Mouse (Mus musculus): ENCODE results near the gene Hacd1. TPM values are rescaled to one million over a fixed set of nuclear protein-coding genes. Genes with fewer than 3 reads are reported as not detected.

The Hacd1 gene
- polyA plus RNA-seq, 1 experiment from 2014 or later: 68.3 TPM

GRCm38 (mm10) chr2:13932253-13932652 is 123.7 kb downstream of the Hacd1 start:
- H3K4me2 ChIP-seq (ENCODE audit: low read depth, low read length): no peak overlapping the region
- H3K27ac ChIP-seq (ENCODE audit: low read depth): no peak overlapping the region
- DNase-seq: no peak
- no peaks in the 10 kb centered on the region for H3K4me1 ChIP-seq (ENCODE audit: insufficient read depth)
- no peaks in the 10 kb centered on the region for H3K27me3 ChIP-seq (ENCODE audit: insufficient read depth, low read length)
- ATAC-seq: no peak
- no peak overlapping the region for H3K9ac ChIP-seq (replicated peaks)
- H3K9me3 ChIP-seq (ENCODE audit: low read length): no peaks in the 10 kb centered on the region
- no peak overlapping the region for H3K4me3 ChIP-seq (ENCODE audit: low read depth, low read length)
- no peaks in the 10 kb centered on the region for H3K36me3 ChIP-seq (replicated peaks; ENCODE audit: insufficient read depth, low read length)
- no peak for TF ChIP-seq EP300 (IDR thresholded peaks at IDR 0.05; ENCODE audit: low read depth)
- TF ChIP-seq CTCF (IDR thresholded peaks at IDR 0.05; ENCODE audit: low read depth): no peak

- no peak overlapping the region for H3K4me3 ChIP-seq (ENCODE audit: low read depth, low read length)
- no peaks in the 10 kb centered on the region for H3K9me3 ChIP-seq (ENCODE audit: low read length)
- ATAC-seq (no peak), DNase-seq (no peak)
- TF ChIP-seq CTCF (IDR thresholded peaks at IDR 0.05; ENCODE audit: low read depth): no peak
- no peak for TF ChIP-seq EP300 (IDR thresholded peaks at IDR 0.05; ENCODE audit: low read depth)
- H3K27ac ChIP-seq (ENCODE audit: low read depth): no peak overlapping the region
- no peak overlapping the region for H3K4me2 ChIP-seq (ENCODE audit: low read depth, low read length)
- whole genome bisulfite sequencing (ENCODE audit: insufficient replicate concordance): 80% methylated on average over 1 of the region's 1 CpGs
- no peaks in the 10 kb centered on the region for H3K4me1 ChIP-seq (ENCODE audit: insufficient read depth)
- no peaks in the 10 kb centered on the region for H3K36me3 ChIP-seq (replicated peaks; ENCODE audit: insufficient read depth, low read length)
- H3K9ac ChIP-seq (replicated peaks): no peak overlapping the region
- H3K27me3 ChIP-seq (ENCODE audit: insufficient read depth, low read length): no peaks in the 10 kb centered on the region
These were observed 125.2 kb downstream of the Hacd1 start for GRCm38 (mm10) chr2:13930724-13931123.

GRCm38 (mm10) chr2:13888568-13888967 is 167.4 kb downstream of the Hacd1 start:
- no peak overlapping the region for H3K4me2 ChIP-seq (ENCODE audit: low read depth, low read length)
- no peaks in the 10 kb centered on the region for H3K27me3 ChIP-seq (ENCODE audit: insufficient read depth, low read length)
- H3K9me3 ChIP-seq (ENCODE audit: low read length): no peaks in the 10 kb centered on the region
- no peak overlapping the region for H3K27ac ChIP-seq (ENCODE audit: low read depth)
- H3K36me3 ChIP-seq (replicated peaks; ENCODE audit: insufficient read depth, low read length): no peaks in the 10 kb centered on the region
- DNase-seq (no peak), ATAC-seq (no peak)
- no peak overlapping the region for H3K9ac ChIP-seq (replicated peaks)
- H3K4me3 ChIP-seq (ENCODE audit: low read depth, low read length): no peak overlapping the region
- no peaks in the 10 kb centered on the region for H3K4me1 ChIP-seq (ENCODE audit: insufficient read depth)
- TF ChIP-seq EP300 (IDR thresholded peaks at IDR 0.05; ENCODE audit: low read depth) (no peak), CTCF (IDR thresholded peaks at IDR 0.05; ENCODE audit: low read depth) (no peak)

- no peak overlapping the region for H3K4me2 ChIP-seq (ENCODE audit: low read depth, low read length)
- DNase-seq (no peak), ATAC-seq (no peak)
- no peak overlapping the region for H3K4me3 ChIP-seq (ENCODE audit: low read depth, low read length)
- 62% methylated on average over 2 of the region's 2 CpGs for WGBS (ENCODE audit: insufficient replicate concordance)
- H3K4me1 ChIP-seq (ENCODE audit: insufficient read depth): no peaks in the 10 kb centered on the region
- no peak overlapping the region for H3K9ac ChIP-seq (replicated peaks)
- no peaks in the 10 kb centered on the region for H3K9me3 ChIP-seq (ENCODE audit: low read length)
- H3K27ac ChIP-seq (ENCODE audit: low read depth): no peak overlapping the region
- TF ChIP-seq CTCF (IDR thresholded peaks at IDR 0.05; ENCODE audit: low read depth): no peak
- no peak for TF ChIP-seq EP300 (IDR thresholded peaks at IDR 0.05; ENCODE audit: low read depth)
- no peaks in the 10 kb centered on the region for H3K27me3 ChIP-seq (ENCODE audit: insufficient read depth, low read length)
- H3K36me3 ChIP-seq (replicated peaks; ENCODE audit: insufficient read depth, low read length): no peaks in the 10 kb centered on the region
These were observed 198.5 kb downstream of the Hacd1 start for GRCm38 (mm10) chr2:13857461-13857860.

GRCm38 (mm10) chr2:13855510-13855909 is 200.4 kb downstream of the Hacd1 start:
- TF ChIP-seq EP300 (IDR thresholded peaks at IDR 0.05; ENCODE audit: low read depth): no peak
- TF ChIP-seq CTCF (IDR thresholded peaks at IDR 0.05; ENCODE audit: low read depth): peak; percentile 49
- no peak overlapping the region for H3K27ac ChIP-seq (ENCODE audit: low read depth)
- ATAC-seq (no peak), DNase-seq (peak; percentile 21)
- no peaks in the 10 kb centered on the region for H3K36me3 ChIP-seq (replicated peaks; ENCODE audit: insufficient read depth, low read length)
- no peak overlapping the region for H3K4me2 ChIP-seq (ENCODE audit: low read depth, low read length)
- no peaks in the 10 kb centered on the region for H3K27me3 ChIP-seq (ENCODE audit: insufficient read depth, low read length)
- no peak overlapping the region for H3K9ac ChIP-seq (replicated peaks)
- H3K9me3 ChIP-seq (ENCODE audit: low read length): no peaks in the 10 kb centered on the region
- no peak overlapping the region for H3K4me3 ChIP-seq (ENCODE audit: low read depth, low read length)
- no peaks in the 10 kb centered on the region for H3K4me1 ChIP-seq (ENCODE audit: insufficient read depth)
- 55% methylated on average over 3 of the region's 3 CpGs for WGBS (ENCODE audit: insufficient replicate concordance)

- H3K4me3 ChIP-seq (ENCODE audit: low read depth, low read length): no peak overlapping the region
- DNase-seq (no peak), ATAC-seq (no peak)
- H3K4me1 ChIP-seq (ENCODE audit: insufficient read depth): no peaks in the 10 kb centered on the region
- H3K36me3 ChIP-seq (replicated peaks; ENCODE audit: insufficient read depth, low read length): no peaks in the 10 kb centered on the region
- H3K4me2 ChIP-seq (ENCODE audit: low read depth, low read length): no peak overlapping the region
- no peak overlapping the region for H3K9ac ChIP-seq (replicated peaks)
- H3K27ac ChIP-seq (ENCODE audit: low read depth): no peak overlapping the region
- no peaks in the 10 kb centered on the region for H3K27me3 ChIP-seq (ENCODE audit: insufficient read depth, low read length)
- TF ChIP-seq CTCF (IDR thresholded peaks at IDR 0.05; ENCODE audit: low read depth): no peak
- TF ChIP-seq EP300 (IDR thresholded peaks at IDR 0.05; ENCODE audit: low read depth): no peak
- no peaks in the 10 kb centered on the region for H3K9me3 ChIP-seq (ENCODE audit: low read length)
- WGBS (ENCODE audit: insufficient replicate concordance): 52% methylated on average over 3 of the region's 3 CpGs
These were observed 219.6 kb downstream of the Hacd1 start for GRCm38 (mm10) chr2:13836310-13836709.

- H3K27me3 ChIP-seq (ENCODE audit: insufficient read depth, low read length): no peaks in the 10 kb centered on the region
These were observed 220.9 kb downstream of the Hacd1 start for GRCm38 (mm10) chr2:13834989-13835388.

More at GRCm38 (mm10) chr2:13834989-13835388, 220.9 kb downstream of the Hacd1 start:
- ATAC-seq (no peak), DNase-seq (no peak)
- no peaks in the 10 kb centered on the region for H3K4me1 ChIP-seq (ENCODE audit: insufficient read depth)
- no peak overlapping the region for H3K27ac ChIP-seq (ENCODE audit: low read depth)
- no peak overlapping the region for H3K9ac ChIP-seq (replicated peaks)
- no peaks in the 10 kb centered on the region for H3K36me3 ChIP-seq (replicated peaks; ENCODE audit: insufficient read depth, low read length)
- TF ChIP-seq CTCF (IDR thresholded peaks at IDR 0.05; ENCODE audit: low read depth) (no peak), EP300 (IDR thresholded peaks at IDR 0.05; ENCODE audit: low read depth) (no peak)
- no peak overlapping the region for H3K4me3 ChIP-seq (ENCODE audit: low read depth, low read length)
- no peaks in the 10 kb centered on the region for H3K9me3 ChIP-seq (ENCODE audit: low read length)
- no peak overlapping the region for H3K4me2 ChIP-seq (ENCODE audit: low read depth, low read length)
- WGBS (ENCODE audit: insufficient replicate concordance): 18% methylated on average over 1 of the region's 1 CpGs

Measured in liver, postnatal 0 days (tissue).